Mouse (Mus musculus) testis, postnatal 14 days (tissue): ENCODE measurements around the gene Amot.

ENCODE experiments used
- DNase-seq: peaks from one replicate; pipeline ENCODE4 v3.0.0; 2021; ENCODE audit warnings: low spot score

Gene Amot

DNA sequence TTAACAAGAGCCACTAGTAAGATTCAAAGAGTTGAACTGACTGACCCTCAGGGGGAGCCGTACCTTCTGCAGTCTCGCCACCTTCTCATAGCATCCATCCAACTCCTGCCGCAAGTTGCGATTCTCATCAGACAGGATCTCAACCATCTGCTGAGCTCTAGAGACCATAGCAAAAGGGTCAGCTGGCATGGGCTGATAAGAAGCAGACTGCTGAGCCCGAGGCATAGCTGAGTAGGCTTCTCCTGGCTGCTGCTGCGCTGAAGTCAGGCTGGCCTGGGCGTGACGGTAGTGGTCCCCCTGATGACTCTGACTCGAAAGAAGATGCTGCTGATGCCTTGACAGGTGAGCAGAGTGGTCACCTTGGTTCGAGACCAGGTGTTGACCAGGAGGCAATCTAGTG is 25.0 kb downstream of the Amot start:
- DNase-seq: no peak

DNA sequence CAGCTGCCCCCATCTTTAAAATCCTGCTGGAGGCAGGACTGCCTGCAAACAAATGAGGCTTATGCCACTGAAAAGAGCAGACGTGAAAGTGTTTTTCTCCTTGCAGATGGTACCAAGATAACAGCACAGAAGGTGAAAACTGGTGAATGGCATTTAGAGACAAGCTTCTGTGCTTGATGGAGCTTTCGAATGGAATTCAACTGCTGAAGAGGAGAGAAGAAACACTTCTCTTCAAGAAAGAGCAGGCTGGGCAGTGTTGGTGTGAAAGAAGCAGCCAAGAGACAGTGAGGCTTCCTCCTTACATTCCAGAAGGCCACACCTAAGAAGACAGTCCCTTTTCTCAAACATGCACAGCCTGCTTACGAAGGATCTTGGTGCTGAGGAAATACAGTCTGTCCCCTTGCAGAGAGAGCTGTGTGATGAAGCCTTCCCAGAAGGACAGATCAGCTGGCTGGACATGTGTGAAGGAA is 27.2 kb downstream of the Amot start:
- DNase-seq: no peak

DNA sequence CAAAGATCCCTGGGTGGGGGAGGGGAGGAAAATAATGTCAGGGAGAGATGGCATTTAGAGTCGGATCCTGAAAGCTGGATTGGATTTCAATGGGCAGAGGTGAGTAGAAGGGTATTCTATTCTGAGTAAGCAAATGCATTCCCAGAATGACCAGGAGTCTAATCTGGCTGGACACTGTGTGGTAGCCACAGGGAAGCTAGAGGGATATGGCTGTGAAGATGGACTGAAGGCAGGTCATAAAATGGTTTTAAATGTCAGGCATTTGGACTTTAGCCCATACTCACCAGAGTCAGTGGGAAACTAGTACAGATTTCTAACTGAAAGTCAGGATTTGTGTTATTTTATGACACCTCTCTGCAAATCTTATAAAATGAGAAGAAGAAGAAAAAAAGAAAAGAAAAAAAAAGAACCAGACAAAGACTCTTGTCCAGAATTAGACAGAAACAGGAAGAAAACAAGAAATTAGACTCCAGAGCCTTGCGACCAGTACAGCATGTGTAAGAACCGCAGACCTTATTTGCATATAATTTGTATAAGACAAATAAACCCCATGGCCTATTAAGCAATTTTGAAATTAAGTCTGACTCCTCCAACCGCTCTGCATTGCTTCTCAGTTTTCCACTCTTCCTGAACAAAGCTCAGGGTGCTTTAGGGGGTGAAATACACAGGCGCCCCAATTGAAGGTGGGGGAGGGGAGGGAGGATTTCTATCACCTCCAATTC is 27.8 kb downstream of the Amot start:
- no peak for DNase-seq

DNA sequence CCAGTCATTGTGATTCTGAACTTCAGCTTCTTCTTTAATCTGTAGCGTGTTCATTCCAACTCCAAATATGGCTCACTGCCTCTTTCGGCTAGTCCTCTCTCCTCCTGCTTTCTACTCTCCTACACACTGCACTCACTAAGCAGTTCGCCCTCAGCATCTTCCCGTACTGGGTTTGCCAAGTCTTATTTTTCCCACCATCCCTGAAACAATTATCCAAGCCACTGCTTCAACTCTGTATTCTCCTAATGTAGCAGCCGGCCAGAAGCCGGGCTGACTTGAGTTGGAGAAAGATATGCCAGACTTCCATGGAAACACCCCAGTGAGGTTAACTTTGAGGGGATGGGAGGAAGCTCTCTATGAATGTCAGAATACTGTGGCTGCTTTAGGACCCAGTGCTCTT is 36.7 kb downstream of the Amot start:
- no peak for DNase-seq

DNA sequence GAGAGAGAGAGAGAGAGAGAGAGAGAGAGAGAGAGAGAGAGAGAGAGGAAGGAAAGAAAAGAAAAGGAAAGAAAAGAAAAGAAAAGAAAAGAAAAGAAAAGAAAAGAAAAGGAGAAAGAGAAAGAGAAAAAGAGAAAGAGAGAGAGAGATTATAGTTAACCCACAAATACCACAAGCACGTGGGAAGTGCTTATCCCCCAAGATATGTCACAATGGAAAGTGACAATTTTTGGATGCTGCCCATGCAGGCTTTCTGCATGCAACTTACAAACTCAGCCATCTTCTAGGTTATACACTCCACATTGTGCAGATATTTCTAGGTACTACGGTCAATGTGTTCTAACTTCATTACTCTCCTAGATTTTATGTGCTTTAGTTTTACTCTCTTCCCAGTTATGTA is 41.5 kb downstream of the Amot start:
- DNase-seq: no peak

DNA sequence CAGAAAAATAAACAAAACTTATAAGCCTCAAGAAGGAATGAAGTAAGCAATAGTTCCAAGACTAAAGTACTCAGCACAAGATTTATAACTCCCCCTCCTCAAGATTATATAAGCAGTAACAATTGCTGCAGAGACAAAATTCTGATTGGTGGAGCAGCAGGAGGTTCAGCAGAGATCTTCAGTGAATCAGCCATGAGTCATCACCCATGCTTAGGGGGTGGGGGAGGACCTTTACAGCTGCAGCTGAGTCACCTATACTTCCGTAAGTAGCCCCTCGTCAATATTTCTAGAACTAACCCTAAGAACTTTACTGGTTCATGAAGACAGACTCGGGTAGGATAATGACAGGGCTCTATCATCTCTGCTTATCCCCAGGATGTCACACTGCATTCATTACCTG is 43.6 kb downstream of the Amot start:
- DNase-seq: no peak

DNA sequence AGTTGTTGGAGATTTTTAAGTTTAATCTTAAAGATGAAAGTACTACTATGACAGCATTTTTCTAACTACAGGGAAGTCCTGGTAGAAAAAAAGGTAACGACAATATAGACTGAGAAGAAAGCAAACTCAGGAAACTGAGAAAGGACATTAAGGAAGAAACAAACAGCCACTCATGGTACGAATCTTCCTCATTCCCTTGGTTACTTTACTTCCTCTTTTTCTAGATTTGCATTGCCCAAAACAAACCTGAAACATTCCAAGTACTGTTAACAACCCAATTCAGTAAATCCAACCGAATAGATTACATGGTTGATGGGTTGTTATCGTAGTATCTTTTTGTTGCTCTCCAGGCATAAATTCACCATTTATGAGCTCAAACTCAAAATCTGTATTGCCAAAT is 48.7 kb downstream of the Amot start:
- DNase-seq: no peak

DNA sequence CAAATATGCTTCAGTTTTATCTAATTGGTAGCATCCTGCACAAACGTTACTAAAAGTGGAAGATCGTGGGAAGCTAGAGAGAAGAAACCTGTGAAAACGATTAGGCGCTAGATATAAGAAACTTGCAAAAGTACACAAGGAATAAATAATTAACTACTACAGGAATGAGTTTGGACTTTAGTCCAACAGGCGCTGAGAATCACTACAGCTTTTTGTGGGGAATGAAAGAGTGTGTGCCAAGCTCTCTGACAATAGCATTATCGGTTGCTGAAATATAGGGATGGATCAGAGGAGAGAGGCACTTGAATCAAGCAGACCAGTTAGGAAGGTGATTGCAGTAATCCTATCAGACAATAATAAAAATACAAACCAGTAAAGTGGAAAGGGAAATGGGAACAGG is 49.4 kb downstream of the Amot start:
- DNase-seq: no peak

DNA sequence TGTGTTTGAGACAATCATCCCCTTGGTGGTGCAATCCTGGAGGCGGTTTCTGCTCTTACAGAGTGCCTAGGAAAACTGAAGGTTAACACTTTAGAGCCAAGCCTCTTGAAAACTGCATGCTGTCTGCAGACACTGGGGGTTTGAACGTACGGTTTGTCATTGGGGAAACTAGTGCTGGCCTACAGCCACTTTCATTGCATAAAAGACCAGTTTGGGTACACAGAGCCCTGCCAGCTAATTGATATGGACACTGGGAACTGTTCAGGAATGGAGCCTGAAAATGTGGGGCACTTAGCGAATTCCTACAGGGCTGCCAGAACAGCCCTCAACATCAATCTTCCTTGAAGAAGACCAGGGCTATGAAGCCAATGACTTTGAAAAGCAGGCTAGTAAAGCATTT is 50.2 kb downstream of the Amot start:
- DNase-seq: no peak

DNA sequence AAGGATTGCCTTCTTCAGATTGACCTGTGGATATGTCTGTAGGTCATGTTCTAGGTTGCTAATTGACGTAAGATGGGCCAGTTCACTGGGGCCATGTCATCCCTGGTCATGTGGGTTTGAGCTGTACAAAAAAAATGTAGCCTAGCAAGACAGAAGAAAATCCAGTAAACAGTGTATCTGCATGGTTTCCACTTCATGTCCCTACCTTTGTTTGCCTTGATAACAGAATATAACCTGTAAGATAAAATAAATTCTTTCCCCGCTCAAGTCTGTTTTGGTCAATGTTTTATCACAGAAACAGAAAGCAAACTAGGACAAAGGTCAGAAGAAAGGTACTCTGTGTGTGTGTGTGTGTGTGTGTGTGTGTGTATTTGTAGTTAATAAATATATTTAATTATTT is 63.5 kb downstream of the Amot start:
- no peak for DNase-seq

DNA sequence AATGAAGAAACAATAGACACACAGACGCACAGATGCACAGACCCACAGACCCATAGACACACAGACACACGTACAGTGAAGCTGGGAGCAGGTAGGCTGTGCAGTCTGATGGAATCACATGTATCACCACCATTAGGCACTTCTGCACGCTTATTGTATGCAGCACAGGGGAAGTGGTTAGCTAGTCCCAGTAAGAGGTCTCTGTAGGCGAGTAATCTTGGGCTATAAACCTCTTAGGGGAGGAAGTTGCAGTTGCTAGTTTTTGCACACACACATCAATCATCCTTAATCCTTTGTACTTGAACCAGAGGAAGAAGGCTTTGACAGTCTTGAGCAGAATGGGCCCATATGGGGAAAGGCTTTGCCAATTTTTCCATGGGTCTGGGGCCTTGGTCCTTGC is 71.3 kb downstream of the Amot start:
- no peak for DNase-seq

DNA sequence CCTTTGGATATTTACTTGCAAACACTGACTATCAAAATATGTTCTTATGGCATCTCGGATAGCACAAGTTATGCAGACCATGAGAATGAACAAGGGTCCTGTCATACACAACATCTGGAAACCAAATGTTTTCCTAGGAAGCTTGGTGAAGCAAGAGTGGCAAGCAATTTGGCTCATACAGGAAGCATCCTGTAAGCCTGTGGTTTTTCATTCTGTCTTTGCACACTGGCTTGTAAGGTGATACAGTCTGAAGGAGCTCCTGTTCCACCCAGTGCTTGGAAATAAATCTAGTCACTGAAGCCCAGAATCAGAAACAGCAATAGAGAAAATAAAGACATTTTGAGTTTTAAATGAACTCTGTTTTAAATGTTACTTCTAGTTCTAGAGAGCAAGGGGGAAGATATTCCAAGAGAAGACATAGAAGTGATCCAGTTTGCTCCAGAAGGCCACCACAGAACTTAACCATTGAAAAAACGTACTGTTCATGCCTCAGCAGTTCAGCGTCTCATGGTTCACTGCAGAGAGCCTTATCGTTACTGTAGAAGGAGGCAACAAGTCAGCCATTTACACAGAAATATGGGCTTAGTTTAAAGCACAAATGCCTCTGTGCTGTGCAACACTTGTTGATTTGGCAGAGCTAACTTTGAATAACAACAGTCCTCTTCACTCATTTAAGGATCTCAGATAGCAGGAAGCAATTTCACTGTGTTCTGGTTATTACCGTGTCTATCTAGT is 74.0 kb downstream of the Amot start:
- no peak for DNase-seq

DNA sequence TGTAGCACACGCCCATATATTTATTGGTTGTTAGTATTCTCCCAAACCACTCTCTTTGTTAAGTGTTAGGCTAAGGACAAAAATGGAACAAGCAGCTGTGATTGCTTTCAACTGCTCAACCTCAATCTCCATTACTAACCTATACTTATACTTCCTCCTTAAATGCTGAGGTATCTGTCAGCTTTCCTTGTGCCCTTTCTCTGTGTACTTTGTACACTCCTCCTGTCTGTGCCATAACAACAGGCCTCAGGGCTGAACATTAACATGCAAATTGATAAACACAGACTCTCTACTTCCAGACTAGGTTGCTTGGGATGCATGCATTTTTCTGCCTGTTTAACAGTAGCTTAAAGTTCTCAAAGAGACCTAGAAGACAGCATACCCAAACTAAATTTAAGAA is 76.2 kb downstream of the Amot start:
- DNase-seq: no peak

DNA sequence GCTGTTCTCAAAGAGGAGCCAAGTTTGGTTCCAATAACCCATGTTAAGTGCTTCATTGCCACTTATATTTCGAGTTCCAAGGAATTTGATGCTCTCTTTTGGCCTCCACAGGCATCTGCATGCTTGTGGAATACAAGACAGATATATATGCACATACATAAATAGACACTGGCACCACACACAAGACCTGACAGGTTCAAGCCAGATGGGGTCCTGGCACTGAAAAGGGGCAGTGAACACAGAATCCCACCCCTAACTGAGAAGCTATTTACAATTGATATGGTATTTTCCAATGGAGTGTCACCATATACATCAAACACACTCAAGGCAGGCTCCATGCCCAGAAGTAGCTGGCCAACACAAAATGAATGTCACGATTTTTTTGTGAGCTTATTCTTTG is 81.0 kb downstream of the Amot start:
- no peak for DNase-seq

DNA sequence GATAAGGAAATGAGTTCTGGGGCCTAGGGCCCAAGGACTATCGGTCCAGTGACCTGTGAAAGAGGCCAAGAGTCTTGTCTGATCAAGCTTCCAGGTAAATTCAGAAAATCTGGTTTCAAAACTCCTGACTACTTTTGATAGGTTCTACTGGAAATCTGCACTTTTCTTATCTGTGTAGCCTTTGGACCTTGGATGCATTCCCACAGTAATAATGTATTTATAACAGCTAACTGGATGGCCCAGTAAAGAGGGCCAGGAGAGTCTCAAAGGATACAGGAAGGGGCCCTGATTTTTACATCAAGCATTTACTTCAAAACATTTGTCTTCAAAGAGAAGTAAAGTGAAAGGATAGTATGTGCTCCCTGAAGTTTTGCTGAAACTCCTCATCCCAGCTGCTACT is 90.7 kb downstream of the Amot start:
- no peak for DNase-seq

DNA sequence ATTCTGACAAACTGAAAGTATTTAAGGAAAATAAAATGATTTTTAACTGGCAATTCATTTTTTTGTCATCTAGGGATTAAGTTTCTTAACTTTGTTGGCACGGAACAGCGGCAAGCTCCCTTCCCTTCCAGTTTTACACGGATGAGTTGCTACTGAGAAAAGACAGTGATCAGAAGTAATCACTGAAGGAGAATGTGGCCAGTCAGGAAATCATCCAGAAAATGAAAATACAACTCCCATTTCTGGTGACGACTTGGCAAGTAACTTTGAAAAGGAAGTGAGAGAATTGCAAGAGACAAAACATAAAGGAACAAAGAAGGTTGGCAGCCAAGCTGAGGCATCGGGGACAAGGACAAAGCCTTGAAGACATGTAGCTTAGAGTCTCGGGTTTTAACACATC is 93.6 kb downstream of the Amot start:
- no peak for DNase-seq

DNA sequence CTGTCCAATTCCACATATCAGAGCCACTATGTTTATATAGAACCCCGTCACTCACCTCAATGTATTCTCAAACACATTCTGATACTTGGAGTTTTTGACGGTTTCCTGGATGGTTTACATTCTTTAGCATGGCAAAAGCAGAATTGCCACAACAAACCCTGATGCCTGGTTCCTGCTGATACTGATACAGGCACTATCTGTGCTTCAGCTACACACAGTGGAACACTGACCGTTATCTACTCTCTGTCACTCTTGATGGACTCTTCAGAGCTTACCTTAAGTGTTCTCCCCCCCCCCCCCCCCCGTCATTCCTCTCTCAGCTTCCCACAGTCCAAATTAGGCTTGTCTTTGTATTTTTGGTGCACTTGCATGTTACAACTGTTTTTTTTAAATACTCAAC is 98.9 kb downstream of the Amot start:
- DNase-seq: no peak

DNA sequence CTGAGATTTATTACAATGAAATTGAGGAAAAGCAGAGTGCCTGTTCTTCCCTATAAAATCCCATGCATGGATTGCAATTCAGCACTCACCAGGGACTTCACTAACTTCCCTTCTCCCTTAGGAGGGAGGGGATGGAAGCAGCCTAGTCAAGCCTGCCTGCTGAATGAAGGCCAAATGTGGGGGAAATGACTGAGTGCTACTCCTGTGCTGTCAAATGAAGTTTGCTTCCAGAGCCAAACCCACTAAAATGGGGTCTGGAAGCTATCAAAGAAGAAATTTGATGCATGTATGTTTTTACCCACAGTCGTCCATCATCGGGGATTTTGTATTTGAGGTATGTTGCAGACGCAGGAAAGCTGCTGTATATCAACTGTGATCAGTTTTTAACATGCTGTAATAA is 103.1 kb downstream of the Amot start:
- DNase-seq: no peak

DNA sequence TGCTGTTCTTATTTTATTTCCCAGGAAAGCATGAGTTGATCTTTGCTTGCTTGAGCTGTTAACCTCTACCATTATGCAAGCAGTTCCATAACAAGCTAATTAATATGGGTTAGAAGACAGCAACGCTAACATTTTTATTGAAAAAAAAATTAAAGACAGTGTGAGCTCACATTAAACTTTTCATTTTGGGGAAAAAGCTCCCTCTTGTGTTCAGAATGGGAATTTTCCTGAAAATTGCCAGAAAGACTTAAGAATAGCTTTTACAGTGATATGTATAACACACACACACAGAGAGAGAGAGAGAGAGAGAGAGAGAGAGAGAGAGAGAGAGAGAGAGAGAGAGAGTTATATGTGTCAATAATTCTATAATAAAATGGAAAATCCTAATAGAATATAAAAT is 105.7 kb downstream of the Amot start:
- DNase-seq: no peak
